Mouse (Mus musculus) colon, adult 2 months (tissue): ENCODE data around the gene Dlx4. TPM values are rescaled to one million over a fixed set of nuclear protein-coding genes. Genes with fewer than 3 reads are reported as not detected.

Experiments used
- polyA plus RNA-seq: library from polyadenylated mRNA; depleted of rRNA; stranded (reverse); fragments of >200 nt; gene quantifications from 2 replicates; pipeline ENCODE4 v1.2.3, GENCODE M21; 2012; rRNA removed

Dlx4 gene
- polyA plus RNA-seq: not detected in 2 replicates

GRCm38 (mm10) chr11:95145851-95146403 lies at the start of gene Dlx4:
Dlx4 (minus strand) TSS chr11:95146263.

GRCm38 (mm10) chr11:95119990-95120632 lies 26.0 kb downstream of the Dlx4 start, which contains the start of gene Dlx3:
Dlx3 (plus strand) TSS chr11:95120119.

Other genes with a start within 250 kb of the Dlx4 start
- 91.9 and 122 TPM in 2 replicates for gene Col1a1, start 210.0 kb downstream of the Dlx4 start, polyA plus RNA-seq
- not detected in 2 replicates for gene Hils1, start 178.7 kb downstream of the Dlx4 start, polyA plus RNA-seq
- 23.1 and 34.9 TPM in 2 replicates for gene Sgca, start 169.9 kb downstream of the Dlx4 start, polyA plus RNA-seq
- 28.7 and 34.4 TPM in 2 replicates for gene Ppp1r9b, start 155.2 kb downstream of the Dlx4 start, polyA plus RNA-seq
- 6.8 and 7.7 TPM in 2 replicates for gene Samd14, start 136.4 kb downstream of the Dlx4 start, polyA plus RNA-seq
- 70.6 and 78.0 TPM in 2 replicates for gene Pdk2, start 104.9 kb downstream of the Dlx4 start, polyA plus RNA-seq
- 104 and 107 TPM in 2 replicates for gene Itga3, start 69.5 kb downstream of the Dlx4 start, polyA plus RNA-seq
- 0.14 TPM in 1 of 2 replicates, not detected in the other for gene Dlx3, start 26.1 kb downstream of the Dlx4 start, polyA plus RNA-seq
- not detected in 2 replicates for gene Tac4, start 115.3 kb upstream of the Dlx4 start, polyA plus RNA-seq
- gene Kat7, start 164.0 kb upstream of the Dlx4 start, polyA plus RNA-seq: 23.2 and 26.3 TPM in 2 replicates
- 24.4 and 28.3 TPM in 2 replicates for gene Fam117a, start 190.8 kb upstream of the Dlx4 start, polyA plus RNA-seq
- 55.3 and 79.9 TPM in 2 replicates for gene Slc35b1, start 238.4 kb upstream of the Dlx4 start, polyA plus RNA-seq